Mouse (Mus musculus) E14TG2a.4 (cell line): ENCODE measurements at regions not wholly inside any gene's neighbourhood (a gene's known extent, or its start where the extent isn't known, plus 50 kb on each side); places are given as distances from the start of the nearest gene placed in this dataset.

Experiments used
- CTCF ChIP-seq: conservative IDR thresholded peaks from 2 replicates; pipeline ENCODE4 v1.5.1; 2014; ENCODE audit warnings: low read length
- NANOG ChIP-seq: IDR thresholded peaks from 2 replicates; pipeline ENCODE4 v1.6.1; 2014; ENCODE audit warnings: borderline replicate concordance, low read length, mixed read lengths

DNA sequence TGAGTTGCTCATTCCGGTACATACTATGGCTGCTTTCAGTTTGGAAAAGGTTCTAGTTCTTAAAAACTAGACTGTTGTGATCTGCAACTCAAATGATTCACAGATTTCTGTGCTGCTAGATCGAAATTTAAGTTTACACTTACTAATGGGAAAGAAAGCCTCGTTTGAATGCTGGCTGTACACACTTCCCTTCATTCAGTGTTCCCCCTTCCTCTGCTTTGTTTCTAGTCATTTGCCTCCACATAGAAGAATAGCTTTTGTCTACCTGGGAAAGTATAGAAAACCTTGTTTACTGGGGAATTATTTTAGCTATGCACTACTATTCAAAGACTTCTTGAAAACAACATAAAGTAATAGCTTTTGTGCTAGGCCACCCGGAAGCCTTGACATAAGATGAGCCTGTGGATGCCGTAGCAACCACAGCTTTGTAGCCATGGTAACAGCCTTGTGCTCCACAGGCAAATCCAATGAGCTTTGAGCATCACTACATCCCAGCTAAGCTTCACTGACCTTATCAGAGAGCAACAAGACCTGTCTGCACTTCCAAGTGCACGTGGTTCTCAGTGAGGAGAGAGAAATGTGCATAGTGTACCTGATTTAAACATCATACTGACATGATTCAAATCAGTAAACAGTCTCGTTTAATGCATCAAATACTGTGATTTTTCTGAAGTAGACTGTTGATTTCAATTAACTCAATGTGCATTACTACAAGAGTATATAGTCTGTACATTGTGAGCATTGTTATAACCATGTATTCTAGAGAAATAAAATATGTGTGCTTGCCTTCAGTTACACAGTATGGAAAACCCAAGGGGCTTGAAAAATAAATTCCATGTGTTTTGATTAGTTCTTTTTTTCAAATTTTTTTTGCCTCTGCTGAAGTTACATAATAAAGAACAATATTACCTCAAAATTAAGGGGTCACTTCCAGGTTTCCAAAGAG lies 165.5 kb upstream of the Prlr start:
- TF ChIP-seq CTCF = no peak
- no peak for TF ChIP-seq NANOG
